Mouse (Mus musculus) midbrain, embryonic 14.5 days (tissue): ENCODE measurements around the gene Kcnj9. TPM values are rescaled to one million over a fixed set of nuclear protein-coding genes. Genes with fewer than 3 reads are reported as not detected.

Experiments
- ATAC-seq: fragments of 200-750 bp; cut with Nextera tagmentation; 2 replicates; pipeline ENCODE4 v1.8.0; 2017; ENCODE audit warnings: moderate number of reproducible peaks, moderate library complexity; ENCODE audit not compliant: low FRiP score, low TSS enrichment
- DNase-seq: peaks from one replicate; pipeline ENCODE4 v3.0.0-alpha.2; 2015
- H3K27ac ChIP-seq: fragments of 300-500 bp; sonication (generic); replicated peaks from 2 replicates; pipeline ENCODE4 v1.5.1; 2014; ENCODE audit warnings: mild to moderate bottlenecking, low read depth, low read length, moderate library complexity
- H3K27me3 ChIP-seq: fragments of 300-500 bp; sonication (generic); 2 replicates; pipeline ENCODE4 v1.6.1; 2014; ENCODE audit warnings: low read length, control low read depth, mixed read lengths; ENCODE audit not compliant: control insufficient read depth, insufficient read depth
- H3K36me3 ChIP-seq: fragments of 300-500 bp; sonication (generic); 2 replicates; pipeline ENCODE4 v1.6.1; 2014; ENCODE audit warnings: low read length, control low read depth; ENCODE audit not compliant: control insufficient read depth, insufficient read depth
- H3K4me1 ChIP-seq: fragments of 300-500 bp; sonication (generic); 2 replicates; pipeline ENCODE4 v1.6.1; 2014; ENCODE audit warnings: mild to moderate bottlenecking, antibody characterized with exemption, low read length, control low read depth; ENCODE audit not compliant: control insufficient read depth, insufficient read depth
- H3K4me2 ChIP-seq: fragments of 300-500 bp; sonication (generic); 2 replicates; pipeline ENCODE4 v1.6.1; 2014; ENCODE audit warnings: mild to moderate bottlenecking, low read length, moderate library complexity
- H3K4me3 ChIP-seq: fragments of 300-500 bp; sonication (generic); replicated peaks from 2 replicates; pipeline ENCODE4 v1.5.1; 2014; ENCODE audit warnings: low read depth, low read length
- H3K9ac ChIP-seq: fragments of 300-500 bp; sonication (generic); replicated peaks from 2 replicates; pipeline ENCODE4 v1.6.1; 2014; ENCODE audit warnings: mild to moderate bottlenecking, low read length, moderate library complexity
- H3K9me3 ChIP-seq: fragments of 300-500 bp; sonication (generic); 2 replicates; pipeline ENCODE4 v1.6.1; 2016; ENCODE audit warnings: low read length, control low read depth, mixed read lengths; ENCODE audit not compliant: control insufficient read depth
- WGBS: fragments of 180-500 bp; shearing (Covaris S2); extraction: QIAGEN DNeasy Blood & Tissue Kit; methylation state at CpG from one replicate; pipeline ENCODE4 v1.1.7; 2014; 5-methylcytosine and 5-hydroxymethylcytosine counted together
- polyA plus RNA-seq: library from polyadenylated mRNA; unstranded; fragments of >200 nt; fragmentation: Nextera tagmentation; extraction: Ambion mirVana; gene quantifications from 2 replicates; pipeline ENCODE4 v1.2.1, GENCODE M21; 2014

The Kcnj9 gene
- polyA plus RNA-seq, 1 experiment from 2014 or later = 3.0 TPM

GRCm38 (mm10) chr1:172297611-172298537, 31.2 kb downstream of the Kcnj9 start, which contains the start of gene Atp1a2:
Gene Atp1a2, minus strand, starts transcription at chr1:172298064.
- DNase-seq (peak; percentile 51), ATAC-seq (no peak; the same call in 1 of the 2 replicates)
- H3K9ac ChIP-seq = no peak within 1 kb of the TSS; the same call in 1 of the 2 replicates
- peak within 1 kb of the TSS; percentile 12; the same call in 1 of the 2 replicates for H3K4me3 ChIP-seq
- WGBS = 13% methylated on average over 16 of the region's 16 CpGs
- no peaks in the 10 kb centered on the region for H3K27me3 ChIP-seq
- peaks cover 18% of the 10 kb centered on the region; the same call in 1 of the 2 replicates for H3K4me1 ChIP-seq
- H3K27ac ChIP-seq = peak within 1 kb of the TSS; percentile 61
- peak within 1 kb of the TSS; percentile 9 for H3K4me2 ChIP-seq
- H3K36me3 ChIP-seq = no peaks in the 10 kb centered on the region
- no peaks in the 10 kb centered on the region for H3K9me3 ChIP-seq

DNA sequence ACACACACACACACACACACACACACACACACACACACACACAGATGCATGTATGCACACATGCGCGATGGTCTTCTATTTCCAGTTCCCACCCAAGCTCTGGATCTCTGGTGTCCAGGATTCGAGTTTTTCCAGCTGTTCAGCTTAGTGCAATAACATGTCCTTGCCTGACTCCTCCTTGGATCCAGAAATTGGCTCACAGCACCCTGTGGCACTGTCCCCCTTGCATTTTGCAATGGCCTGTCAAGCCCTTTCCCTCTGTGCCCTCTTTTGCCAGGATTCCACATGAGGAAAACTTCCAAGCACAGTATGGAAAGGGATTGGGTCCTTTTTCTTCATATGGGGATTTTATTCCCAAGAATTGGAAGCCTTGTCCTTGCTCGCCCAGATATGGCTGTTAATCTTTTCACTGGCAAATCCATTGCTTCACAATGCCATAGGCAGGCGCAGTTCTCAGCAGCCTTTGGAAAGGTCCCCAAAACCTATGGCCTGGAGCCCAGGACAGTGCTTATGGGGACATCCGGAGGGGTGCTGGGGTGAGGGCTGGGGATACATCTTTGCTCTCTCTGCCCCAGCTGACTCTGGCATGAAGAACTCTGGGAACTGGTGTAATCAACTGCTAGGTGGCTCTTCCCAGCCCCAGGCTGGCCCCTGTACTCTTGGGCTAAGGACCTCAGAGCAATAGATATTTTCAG, 32.2 kb downstream of the Kcnj9 start:
- peaks cover 13% of the 10 kb centered on the region; the same call in 1 of the 2 replicates for H3K4me1 ChIP-seq
- H3K4me3 ChIP-seq = peak overlapping the region; percentile 12; the same call in 1 of the 2 replicates
- no peak overlapping the region; the same call in 1 of the 2 replicates for H3K9ac ChIP-seq
- no peak for ATAC-seq
- H3K4me2 ChIP-seq = peak overlapping the region; percentile 9
- H3K27ac ChIP-seq = peak overlapping the region; percentile 61
- 83% methylated on average over 6 of the region's 6 CpGs for WGBS
- DNase-seq = no peak
- no peaks in the 10 kb centered on the region for H3K9me3 ChIP-seq
- no peaks in the 10 kb centered on the region for H3K27me3 ChIP-seq
- H3K36me3 ChIP-seq = no peaks in the 10 kb centered on the region

GRCm38 (mm10) chr1:172295751-172296197, 33.3 kb downstream of the Kcnj9 start:
- Histone ChIP-seq H3K27me3 (no peaks in the 10 kb centered on the region), H3K27ac (peak overlapping the region; percentile 38; the same call in 1 of the 2 replicates), H3K4me3 (no peak overlapping the region), H3K4me1 (peaks cover 10% of the 10 kb centered on the region; the same call in 1 of the 2 replicates), H3K4me2 (peak overlapping the region; percentile 9; the same call in 1 of the 2 replicates), H3K36me3 (no peaks in the 10 kb centered on the region), H3K9me3 (no peaks in the 10 kb centered on the region), H3K9ac (no peak overlapping the region)
- DNase-seq (peak; percentile 58), ATAC-seq (peak; percentile 65)
- WGBS = 46% methylated on average over 4 of the region's 4 CpGs

- DNase-seq = no peak
- Histone ChIP-seq H3K27me3 (no peaks in the 10 kb centered on the region), H3K9me3 (no peaks in the 10 kb centered on the region), H3K9ac (no peak overlapping the region), H3K36me3 (no peaks in the 10 kb centered on the region), H3K4me3 (no peak overlapping the region), H3K4me1 (peaks cover 10% of the 10 kb centered on the region; the same call in 1 of the 2 replicates), H3K4me2 (no peak overlapping the region), H3K27ac (no peak overlapping the region)
- ATAC-seq = no peak
- 82% methylated on average over 11 of the region's 11 CpGs for WGBS
Observed at GRCm38 (mm10) chr1:172293449-172293848, 35.7 kb downstream of the Kcnj9 start.

DNA sequence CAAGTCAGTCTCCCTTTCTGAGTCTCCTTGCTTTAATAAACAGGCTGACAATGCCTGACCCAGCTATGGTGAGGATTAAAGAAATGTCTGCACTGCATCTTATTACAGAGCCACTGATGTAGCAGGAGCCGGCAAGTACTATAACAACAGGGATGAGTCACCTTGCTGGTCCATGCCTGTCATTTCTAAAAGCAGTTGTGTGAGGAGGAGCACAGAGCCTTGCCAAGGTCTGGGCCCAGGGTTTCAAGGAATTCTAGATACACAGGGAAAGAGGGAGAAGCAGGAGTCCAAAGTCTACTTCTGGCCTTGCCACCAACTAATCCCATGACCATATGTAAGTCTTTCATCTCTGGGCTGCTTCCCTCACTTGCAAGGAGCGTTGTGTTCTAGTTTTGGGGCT, 36.2 kb downstream of the Kcnj9 start:
- DNase-seq (no peak), ATAC-seq (no peak)
- no peak overlapping the region for H3K27ac ChIP-seq
- no peaks in the 10 kb centered on the region for H3K27me3 ChIP-seq
- no peak overlapping the region for H3K4me2 ChIP-seq
- WGBS = 89% methylated on average over 2 of the region's 2 CpGs
- H3K36me3 ChIP-seq = no peaks in the 10 kb centered on the region
- no peaks in the 10 kb centered on the region for H3K9me3 ChIP-seq
- H3K4me3 ChIP-seq = no peak overlapping the region
- no peak overlapping the region for H3K9ac ChIP-seq
- peaks cover 7% of the 10 kb centered on the region; the same call in 1 of the 2 replicates for H3K4me1 ChIP-seq

DNA sequence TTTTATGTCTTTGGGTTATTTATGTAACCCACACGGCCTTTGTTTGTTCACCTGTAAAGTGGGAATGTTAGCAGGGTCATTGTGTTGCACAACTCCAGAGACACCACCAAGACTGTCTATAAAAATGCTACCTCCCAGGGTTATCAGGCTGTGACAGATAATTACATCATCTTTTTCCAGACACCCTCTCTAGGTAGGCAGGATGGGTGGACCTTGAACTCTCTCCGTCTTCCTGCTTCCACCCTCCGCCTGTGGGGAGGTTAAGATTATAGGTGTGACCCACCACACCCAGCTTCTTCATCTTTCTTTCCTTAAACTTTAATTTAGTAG, 39.5 kb downstream of the Kcnj9 start:
- no peak for ATAC-seq

DNA sequence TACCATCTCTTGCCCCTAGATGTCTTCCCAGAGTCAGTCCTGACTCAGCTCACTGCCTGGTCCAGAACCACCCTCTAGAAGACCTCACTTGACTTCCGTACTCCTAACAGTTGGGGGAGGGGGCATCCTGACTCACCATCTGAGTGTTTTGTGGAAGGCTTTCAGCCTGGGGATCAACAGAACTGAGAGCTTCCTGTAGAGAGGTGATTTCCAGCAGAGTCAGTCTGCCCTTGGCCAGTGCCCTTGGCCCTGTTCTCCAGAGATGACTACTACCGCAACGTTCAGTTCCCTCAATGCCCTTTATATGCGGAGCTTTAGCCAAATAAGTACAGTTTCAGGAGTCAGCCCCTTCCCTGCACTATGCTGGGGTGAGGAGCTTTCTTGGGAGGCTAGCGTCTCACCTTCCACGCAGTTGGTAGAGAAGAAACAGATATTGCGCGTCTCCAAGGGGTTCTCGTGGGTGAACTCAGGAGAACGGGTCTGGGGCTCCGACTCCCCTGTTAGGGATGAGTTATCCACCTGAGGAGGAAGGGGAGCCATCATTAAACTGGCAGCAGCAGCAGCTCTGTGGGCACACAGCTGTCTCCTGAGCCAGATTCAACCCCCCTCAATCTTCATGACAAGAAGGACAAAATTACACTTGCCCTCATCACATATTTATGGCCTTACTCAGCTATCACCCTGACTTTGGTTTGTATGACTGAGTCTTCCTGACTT, 40.1 kb downstream of the Kcnj9 start:
- no peaks in the 10 kb centered on the region for H3K27me3 ChIP-seq
- no peak for DNase-seq
- no peak for ATAC-seq
- H3K27ac ChIP-seq = no peak overlapping the region
- 93% methylated on average over 11 of the region's 11 CpGs for whole genome bisulfite sequencing
- H3K9ac ChIP-seq = no peak overlapping the region
- H3K4me3 ChIP-seq = no peak overlapping the region
- no peak overlapping the region for H3K4me2 ChIP-seq
- no peaks in the 10 kb centered on the region for H3K9me3 ChIP-seq
- H3K4me1 ChIP-seq = no peaks in the 10 kb centered on the region
- H3K36me3 ChIP-seq = no peaks in the 10 kb centered on the region

More for the DNA sequence above, 39.5 kb downstream of the Kcnj9 start:
- no peak for DNase-seq
- Histone ChIP-seq H3K9me3 (no peaks in the 10 kb centered on the region), H3K4me1 (0 out of 2 replicates have a peak, but pooled peaks cover under 1% of the 10 kb centered on the region), H3K27ac (no peak overlapping the region), H3K36me3 (no peaks in the 10 kb centered on the region), H3K9ac (no peak overlapping the region), H3K4me3 (no peak overlapping the region), H3K4me2 (no peak overlapping the region), H3K27me3 (no peaks in the 10 kb centered on the region)
- WGBS = 94% methylated on average over 3 of the region's 3 CpGs

DNA sequence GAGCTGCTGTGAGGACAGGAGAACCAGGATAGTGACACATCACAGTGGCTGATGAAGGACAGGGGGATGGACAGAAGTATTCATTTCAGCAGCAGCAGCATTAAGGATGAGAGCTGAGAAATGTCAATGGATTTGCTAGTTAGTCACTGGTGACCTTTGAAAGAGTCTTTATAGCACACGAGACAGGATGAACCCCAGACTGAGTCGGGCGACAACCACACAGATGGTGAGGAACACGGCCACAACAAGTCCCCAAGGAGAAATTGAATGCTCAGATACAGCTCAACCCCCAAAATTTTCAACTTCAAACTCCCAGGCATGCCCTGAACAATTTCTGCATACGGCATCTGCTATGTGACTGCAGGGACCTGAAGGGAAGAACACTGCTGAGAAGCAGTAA, 42.4 kb downstream of the Kcnj9 start:
- Histone ChIP-seq H3K9ac (no peak overlapping the region), H3K4me1 (no peaks in the 10 kb centered on the region), H3K27me3 (no peaks in the 10 kb centered on the region), H3K4me2 (no peak overlapping the region), H3K36me3 (no peaks in the 10 kb centered on the region), H3K9me3 (no peaks in the 10 kb centered on the region), H3K4me3 (no peak overlapping the region), H3K27ac (no peak overlapping the region)
- 91% methylated on average over 5 of the region's 5 CpGs for WGBS
- DNase-seq (no peak), ATAC-seq (no peak)
